Mouse (Mus musculus) Patski (cell line): ENCODE results near the gene Phb2. TPM values are rescaled to one million over a fixed set of nuclear protein-coding genes. Genes with fewer than 3 reads are reported as not detected.

ENCODE experiments used
- ATAC-seq: fragments of 100-300 bp; one replicate; pipeline ENCODE4 v1.8.0; 2021
- CTCF ChIA-PET: fragments of 350-600 bp; sonication (Branson Sonifier 250); formaldehyde crosslinking; loops from one replicate; lab custom pipeline; 2022; ENCODE audit warnings: inconsistent platforms; lab: Charles Lee
- POLR2A ChIA-PET: fragments of 350-600 bp; sonication (Branson Sonifier 250); formaldehyde crosslinking; loops from one replicate; lab custom pipeline; 2022; ENCODE audit warnings: antibody characterized with exemption, inconsistent platforms; lab: Charles Lee
- DNase-seq: peaks from one replicate; pipeline ENCODE4 v3.0.0-alpha.2; 2011; ENCODE audit warnings: low read depth, low spot score
- H3K27me3 ChIP-seq: fragments of 371-371 bp; one replicate; pipeline ENCODE4 v1.5.1; 2021
- CTCF ChIP-seq: fragments of 100-300 bp; IDR thresholded peaks from one replicate; pipeline ENCODE4 v1.5.1; 2021
- in situ Hi-C: fragments of 300-500 bp; cut with MboI; formaldehyde crosslinking; loops from 3 replicates; pipeline ENCODE4 v1.11.1; 2018; ENCODE audit warnings: low pct_unique_long_range_greater_than_20kb, mixed read lengths
- polyA plus RNA-seq: library from polyadenylated mRNA; unstranded; gene quantifications from one replicate; pipeline ENCODE4 v1.2.3, GENCODE M21; 2021

The Phb2 gene
- polyA plus RNA-seq, 1 experiment from 2014 or later = 275 TPM

- ATAC-seq = no peak
- no peaks in the 10 kb centered on the region for H3K27me3 ChIP-seq
- no peak for DNase-seq
- in situ Hi-C loops = no loop called here
- POLR2A ChIA-PET = interaction anchor here (0.7 kb wide), 1 partner anchor 33 kb away, joined by 3 read pairs; no protein-coding TSS in a partner anchor
- TF ChIP-seq CTCF = no peak
- CTCF ChIA-PET = interaction anchor here (1.9 kb wide), 1 partner anchor 9 kb away, joined by 6 read pairs; no protein-coding TSS in a partner anchor
These were observed 21.6 kb upstream of the Phb2 start for GRCm38 (mm10) chr6:124690517-124690916.

GRCm38 (mm10) chr6:124693243-124693981 lies 18.7 kb upstream of the Phb2 start:
- DNase-seq = no peak
- CTCF ChIA-PET = interaction anchor here (0.8 to 4.5 kb wide), 10 partner anchors 9 to 66 kb away, joined by 3 to 32 read pairs (median 4); partner anchors contain the start of gene Lpcat3
- in situ Hi-C loops = no loop called here
- no peak for ATAC-seq
- POLR2A ChIA-PET = interaction anchor here (0.8 to 1.6 kb wide), 5 partner anchors 9 to 113 kb away, joined by 3 to 7 read pairs (median 6); no protein-coding TSS in a partner anchor
- TF ChIP-seq CTCF = no peak
- no peaks in the 10 kb centered on the region for H3K27me3 ChIP-seq

GRCm38 (mm10) chr6:124694166-124694955 lies 17.8 kb upstream of the Phb2 start:
- CTCF ChIA-PET = interaction anchor here (0.8 to 4.5 kb wide), 13 partner anchors 8 to 65 kb away, joined by 3 to 32 read pairs (median 3); partner anchors contain the start of genes Emg1, Lpcat3 and Phb2

GRCm38 (mm10) chr6:124696441-124697150 lies 15.5 kb upstream of the Phb2 start:
- ChIA-PET POLR2A (no interaction called here), CTCF (interaction anchor here (0.9 kb wide), 1 partner anchor 9 kb away, joined by 4 read pairs; no protein-coding TSS in a partner anchor)
- H3K27me3 ChIP-seq = no peaks in the 10 kb centered on the region
- ATAC-seq = no peak
- no peak for TF ChIP-seq CTCF
- no peak for DNase-seq
- in situ Hi-C loops = no loop called here

More at GRCm38 (mm10) chr6:124694166-124694955, 17.8 kb upstream of the Phb2 start:
- ATAC-seq (peak; percentile 80), DNase-seq (peak; percentile 81)
- in situ Hi-C loops = no loop called here
- POLR2A ChIA-PET = interaction anchor here (0.6 to 1.6 kb wide), 6 partner anchors 10 to 118 kb away, joined by 3 to 7 read pairs (median 6); no protein-coding TSS in a partner anchor
- no peak for TF ChIP-seq CTCF
- no peaks in the 10 kb centered on the region for H3K27me3 ChIP-seq

GRCm38 (mm10) chr6:124698751-124699150 lies 13.4 kb upstream of the Phb2 start:
- TF ChIP-seq CTCF = no peak
- POLR2A ChIA-PET = interaction anchor here (2.1 kb wide), 1 partner anchor 17 kb away, joined by 6 read pairs; no protein-coding TSS in a partner anchor
- H3K27me3 ChIP-seq = no peaks in the 10 kb centered on the region
- CTCF ChIA-PET = interaction anchor here (1.0 to 2.1 kb wide), 4 partner anchors 7 to 58 kb away, joined by 3 to 6 read pairs (median 4); no protein-coding TSS in a partner anchor
- DNase-seq = no peak
- in situ Hi-C loops = no loop called here
- ATAC-seq = no peak

- DNase-seq (no peak), ATAC-seq (no peak)
- H3K27me3 ChIP-seq = no peaks in the 10 kb centered on the region
- TF ChIP-seq CTCF = no peak
- CTCF ChIA-PET = interaction anchor here (1.0 to 4.7 kb wide), 4 partner anchors 8 to 58 kb away, joined by 3 to 23 read pairs (median 6); partner anchors contain the start of gene Lpcat3
- in situ Hi-C loops = no loop called here
- POLR2A ChIA-PET = interaction anchor here (2.1 kb wide), 1 partner anchor 18 kb away, joined by 6 read pairs; no protein-coding TSS in a partner anchor
These were observed 12.8 kb upstream of the Phb2 start for GRCm38 (mm10) chr6:124699366-124699765.

- ChIA-PET POLR2A (interaction anchor here (0.6 to 2.1 kb wide), 2 partner anchors 14 to 18 kb away, joined by 3 to 6 read pairs; no protein-coding TSS in a partner anchor), CTCF (interaction anchor here (0.9 to 4.7 kb wide), 7 partner anchors 9 to 59 kb away, joined by 3 to 23 read pairs (median 6); partner anchors contain the start of gene Lpcat3)
- ATAC-seq (peak; percentile 94), DNase-seq (peak; percentile 79)
- in situ Hi-C loops = no loop called here
- H3K27me3 ChIP-seq = no peaks in the 10 kb centered on the region
- TF ChIP-seq CTCF = no peak
These were observed 12.1 kb upstream of the Phb2 start for GRCm38 (mm10) chr6:124699962-124700610.

- DNase-seq (no peak), ATAC-seq (no peak)
- POLR2A ChIA-PET = interaction anchor here (1.1 to 3.0 kb wide), 3 partner anchors 10 to 39 kb away, joined by 3 to 14 read pairs (median 3); partner anchors contain the start of genes Emg1, Lpcat3 and Phb2
- no peak for TF ChIP-seq CTCF
- in situ Hi-C loops = no loop called here
- H3K27me3 ChIP-seq = no peaks in the 10 kb centered on the region
- CTCF ChIA-PET = interaction anchor here (1.0 to 4.7 kb wide), 4 partner anchors 8 to 39 kb away, joined by 3 to 32 read pairs (median 16); partner anchors contain the start of gene Lpcat3
These were observed 10.8 kb upstream of the Phb2 start for GRCm38 (mm10) chr6:124701338-124701737.
